Mouse (Mus musculus): ENCODE data around the gene Olfr1241. TPM values are rescaled to one million over a fixed set of nuclear protein-coding genes. Genes with fewer than 3 reads are reported as not detected.

Olfr1241 gene
- not detected in 2 replicates for polyA plus RNA-seq (2021; fragmentation: Nextera tagmentation)
- long read RNA-seq, experiment 1, result 0 reads
- long read RNA-seq, experiment 2, result 0 reads

GRCm38 (mm10) chr2:89487026-89487425 lies at the start of gene Olfr1241:
TSS of gene Olfr1241 (minus strand) at chr2:89487126.

GRCm38 (mm10) chr2:89531387-89531786 lies 44.5 kb upstream of the Olfr1241 start, which contains the start of gene Olfr1243:
TSS of gene Olfr1243 (minus strand) at chr2:89531487.

GRCm38 (mm10) chr2:89498235-89498634 lies 11.3 kb upstream of the Olfr1241 start, which contains the start of gene Olfr1242:
TSS of gene Olfr1242 (minus strand) at chr2:89498335.

GRCm38 (mm10) chr2:89442900-89443299 lies 44.0 kb downstream of the Olfr1241 start, which contains the start of gene Olfr1240:
TSS of gene Olfr1240 (minus strand) at chr2:89443000.

Other genes with a start within 250 kb of the Olfr1241 start
- gene Olfr1228, start 233.1 kb downstream of the Olfr1241 start, polyA plus RNA-seq (2021; fragmentation: Nextera tagmentation), result not detected in 2 replicates
- not detected in 2 replicates for gene Olfr1229, start 199.1 kb downstream of the Olfr1241 start, polyA plus RNA-seq (2021; fragmentation: Nextera tagmentation)
- not detected in 2 replicates for gene Olfr1230, start 189.9 kb downstream of the Olfr1241 start, polyA plus RNA-seq (2021; fragmentation: Nextera tagmentation)
- gene Olfr1231, start 180.1 kb downstream of the Olfr1241 start, polyA plus RNA-seq (2021; fragmentation: Nextera tagmentation), result not detected in 2 replicates
- gene Olfr1232, start 157.5 kb downstream of the Olfr1241 start, polyA plus RNA-seq (2021; fragmentation: Nextera tagmentation), result not detected in 2 replicates
- gene Olfr1233, start 144.7 kb downstream of the Olfr1241 start, polyA plus RNA-seq (2021; fragmentation: Nextera tagmentation), result not detected in 2 replicates
- gene Olfr1234, start 122.3 kb downstream of the Olfr1241 start, polyA plus RNA-seq (2021; fragmentation: Nextera tagmentation), result not detected in 2 replicates
- not detected in 2 replicates for gene Olfr1238, start 77.5 kb downstream of the Olfr1241 start, polyA plus RNA-seq (2021; fragmentation: Nextera tagmentation)
- not detected in 2 replicates for gene Olfr1239, start 66.7 kb downstream of the Olfr1241 start, polyA plus RNA-seq (2021; fragmentation: Nextera tagmentation)
- not detected in 2 replicates for gene Olfr1240, start 44.1 kb downstream of the Olfr1241 start, polyA plus RNA-seq (2021; fragmentation: Nextera tagmentation)
- gene Olfr1242, start 11.2 kb upstream of the Olfr1241 start, polyA plus RNA-seq (2021; fragmentation: Nextera tagmentation), result not detected in 2 replicates
- not detected in 2 replicates for gene Olfr1243, start 44.4 kb upstream of the Olfr1241 start, polyA plus RNA-seq (2021; fragmentation: Nextera tagmentation)
- gene Olfr1245, start 91.3 kb upstream of the Olfr1241 start, polyA plus RNA-seq (2021; fragmentation: Nextera tagmentation), result not detected in 2 replicates
- gene Olfr1246, start 106.0 kb upstream of the Olfr1241 start, polyA plus RNA-seq (2021; fragmentation: Nextera tagmentation), result not detected in 2 replicates
- not detected in 2 replicates for gene Olfr1247, start 127.0 kb upstream of the Olfr1241 start, polyA plus RNA-seq (2021; fragmentation: Nextera tagmentation)
- not detected in 2 replicates for gene Olfr1248, start 131.1 kb upstream of the Olfr1241 start, polyA plus RNA-seq (2021; fragmentation: Nextera tagmentation)
- not detected in 2 replicates for gene Olfr1249, start 147.9 kb upstream of the Olfr1241 start, polyA plus RNA-seq (2021; fragmentation: Nextera tagmentation)
- gene Olfr1250, start 174.3 kb upstream of the Olfr1241 start, polyA plus RNA-seq (2021; fragmentation: Nextera tagmentation), result not detected in 2 replicates
- not detected in 2 replicates for gene Olfr1251, start 184.8 kb upstream of the Olfr1241 start, polyA plus RNA-seq (2021; fragmentation: Nextera tagmentation)
- not detected in 2 replicates for gene Olfr1252, start 237.9 kb upstream of the Olfr1241 start, polyA plus RNA-seq (2021; fragmentation: Nextera tagmentation)

Measured in left cerebral cortex, adult 6 months (tissue).